Mouse (Mus musculus): Measurements from ENCODE around the gene Gm45799. TPM values are rescaled to one million over a fixed set of nuclear protein-coding genes. Genes with fewer than 3 reads are reported as not detected.

Gene Gm45799
- 1 to 10 TPM; 3.1 to 5.9 TPM for total RNA-seq (2021)
- long read RNA-seq, experiment 1, partial matches to known transcripts, result 1 of 9 reads
- long read RNA-seq, experiment 1, other reads (novel, unspliced or antisense), result 8 of 9 reads
- long read RNA-seq, experiment 2, partial matches to known transcripts, result 0 of 1 reads
- long read RNA-seq, experiment 2, other reads (novel, unspliced or antisense), result 1 of 1 reads

- DNase-seq, result peak; percentile 98
These were observed at the start of gene Gm45799, which contains the start of gene Arfip2 for GRCm38 (mm10) chr7:105640233-105640893. TSS of gene Gm45799 (plus strand) at chr7:105640552. TSS of gene Arfip2 (minus strand) at chr7:105640416.

GRCm38 (mm10) chr7:105602860-105603623 lies 37.3 kb upstream of the Gm45799 start:
- DNase-seq, result peak; percentile 75 to 87

GRCm38 (mm10) chr7:105608467-105608866 lies 31.9 kb upstream of the Gm45799 start:
- DNase-seq, result no peak

- no peak for DNase-seq
These were observed 28.6 kb upstream of the Gm45799 start for GRCm38 (mm10) chr7:105611767-105612166.

- DNase-seq, result no peak
These were observed 26.0 kb upstream of the Gm45799 start for GRCm38 (mm10) chr7:105614400-105614799.

GRCm38 (mm10) chr7:105615720-105616119 lies 24.6 kb upstream of the Gm45799 start:
- no peak for DNase-seq

- peak; percentile 36 to 58 for DNase-seq
These were observed 23.8 kb upstream of the Gm45799 start for GRCm38 (mm10) chr7:105616561-105616960.

GRCm38 (mm10) chr7:105617810-105618209 lies 22.5 kb upstream of the Gm45799 start:
- no peak for DNase-seq

- no peak for DNase-seq
These were observed 20.7 kb upstream of the Gm45799 start for GRCm38 (mm10) chr7:105619701-105620100.

GRCm38 (mm10) chr7:105621053-105621452 lies 19.3 kb upstream of the Gm45799 start:
- DNase-seq, result no peak

GRCm38 (mm10) chr7:105621646-105622292 lies 18.6 kb upstream of the Gm45799 start:
- no peak for DNase-seq

- DNase-seq, result no peak
These were observed 15.0 kb upstream of the Gm45799 start for GRCm38 (mm10) chr7:105625397-105625796.

- peak; percentile 82 to 93 for DNase-seq
These were observed 11.7 kb upstream of the Gm45799 start for GRCm38 (mm10) chr7:105628633-105629032.

- DNase-seq, result peak; percentile 21 to 46
These were observed 7.8 kb upstream of the Gm45799 start for GRCm38 (mm10) chr7:105632551-105632972.

- DNase-seq, result peak; percentile 94
These were observed 7.1 kb upstream of the Gm45799 start, which contains the start of gene Trim3 for GRCm38 (mm10) chr7:105633127-105633800. TSS of gene Trim3 (minus strand) at chr7:105633571.

GRCm38 (mm10) chr7:105633801-105634135 lies 6.6 kb upstream of the Gm45799 start:
- no peak for DNase-seq

- no peak for DNase-seq
These were observed 6.0 kb upstream of the Gm45799 start for GRCm38 (mm10) chr7:105634272-105634920.

GRCm38 (mm10) chr7:105635726-105636125 lies 4.6 kb upstream of the Gm45799 start:
- peak in 1 of 2 experiments; percentile 39 for DNase-seq

GRCm38 (mm10) chr7:105638776-105639175 lies 1.6 kb upstream of the Gm45799 start:
- DNase-seq, result no peak

GRCm38 (mm10) chr7:105639304-105639703 lies 1.0 kb upstream of the Gm45799 start:
- DNase-seq, result no peak

GRCm38 (mm10) chr7:105639756-105640155 lies 596 bp upstream of the Gm45799 start, which contains the start of gene Timm10b:
TSS of gene Timm10b (plus strand) at chr7:105640056.
- no peak for DNase-seq
